Comparison of ENCODE assay signal across 25 mouse cellular contexts in genomic region chr6:95360084-95360483, GRCm38 (mm10). TPM values are rescaled to one million over a fixed set of nuclear protein-coding genes. Genes with fewer than 3 reads are reported as not detected.
DNase-seq lines count a peak whose midpoint lies in the region; ATAC-seq and TF ChIP-seq lines count a peak whose summit lies in the region.
"Had no signal": no experiment of that assay in that cellular context is flagged by ENCODE, and none has a peak within 500 bp of the region (broad histone marks: within the 10 kb centered on the region; RNA-seq: fewer than 3 reads in every experiment).

No protein-coding gene starts in this region.

- H3K9ac ChIP-seq in heart, embryonic 12.5 days, result no peak overlapping the region
- H3K9ac ChIP-seq in CH12.LX (ENCODE audit: insufficient read depth, low read depth), result no peak overlapping the region
- H3K9ac ChIP-seq: embryonic facial prominence, embryonic 15.5 days; hindbrain, embryonic 15.5 days; neural tube, embryonic 12.5 days had no signal

- no peaks in the 10 kb centered on the region for H3K36me3 ChIP-seq in heart, embryonic 12.5 days
- no peaks in the 10 kb centered on the region for H3K36me3 ChIP-seq in CH12.LX (replicated peaks in 1 of 2; ENCODE audit: control insufficient read depth in 1 of 2, insufficient read depth in 1 of 2, low read length in 1 of 2)
- H3K36me3 ChIP-seq: embryonic facial prominence, embryonic 15.5 days; hindbrain, embryonic 15.5 days; midbrain, embryonic 10.5 days; neural tube, embryonic 12.5 days had no signal

- H3K4me2 ChIP-seq in heart, embryonic 12.5 days, result no peak overlapping the region
- H3K4me2 ChIP-seq in CH12.LX (ENCODE audit: insufficient read depth, low read depth, poor library complexity, severe bottlenecking), result peak overlapping the region; percentile 78; the same call in 1 of the 2 replicates
- H3K4me2 ChIP-seq: embryonic facial prominence, embryonic 15.5 days; hindbrain, embryonic 15.5 days; neural tube, embryonic 12.5 days had no signal

- H3K4me3 ChIP-seq in heart, embryonic 12.5 days, result no peak overlapping the region
- H3K4me3 ChIP-seq in CH12.LX (replicated peaks in 1 of 3; ENCODE audit: low read depth in 2 of 3, low read length in 2 of 3, poor library complexity in 1 of 3), result no peak overlapping the region
- H3K4me3 ChIP-seq: embryonic facial prominence, embryonic 15.5 days; hindbrain, embryonic 15.5 days; midbrain, embryonic 10.5 days; neural tube, embryonic 12.5 days had no signal

- in situ Hi-C loops in CH12.LX (cut with MboI; ENCODE audit: low pct_ligation_motif_present, low pct_unique_long_range_greater_than_20kb, low sequenced_read_pairs), result no loop called here

- peak; percentile 44 for DNase-seq in heart, adult 8-10 months (ENCODE audit: low spot score)
- DNase-seq in left cerebral cortex, adult 18-20 months (ENCODE audit: low spot score in 2 of 2), result peak; percentile 6 to 11
- no peak for DNase-seq in left cerebral cortex, postnatal 4 days
- peak; percentile 84 for DNase-seq in CH12.LX (ENCODE audit: extremely low read depth)
- peak; percentile 18 for DNase-seq in right cerebral cortex, postnatal 25 days
- DNase-seq in urinary bladder, adult 2 months (ENCODE audit: low spot score), result no peak
- DNase-seq: adrenal gland, postnatal 36 days; cerebellum, adult 9-11 months; heart, postnatal 14 days; lung, postnatal 4 days; thymus, postnatal 36 days had no signal

- TF ChIP-seq CTCF in CH12.LX (conservative IDR thresholded peaks at IDR 0.05 in 1 of 2, IDR thresholded peaks at IDR 0.05 in 1 of 2; ENCODE audit: low read depth in 2 of 2, low read length in 2 of 2), result no peak

- TF ChIP-seq EP300 in CH12.LX (IDR thresholded peaks at IDR 0.05; ENCODE audit: low read length), result peak; percentile 88

- no peaks in the 10 kb centered on the region for H3K9me3 ChIP-seq in heart, embryonic 12.5 days (replicated peaks)
- no peaks in the 10 kb centered on the region for H3K9me3 ChIP-seq in CH12.LX (replicated peaks; ENCODE audit: low read length)
- H3K9me3 ChIP-seq: embryonic facial prominence, embryonic 15.5 days; hindbrain, embryonic 15.5 days; midbrain, embryonic 10.5 days; neural tube, embryonic 12.5 days had no signal

- H3K79me2 ChIP-seq in CH12.LX (replicated peaks; ENCODE audit: control insufficient read depth, extremely low read depth, insufficient read depth, poor library complexity, severe bottlenecking), result no peaks in the 10 kb centered on the region

- H3K4me1 ChIP-seq in heart, embryonic 12.5 days (replicated peaks), result no peaks in the 10 kb centered on the region
- peaks cover 0 to 50% of the 10 kb centered on the region in 2 experiments; a peak in 2 of 4 replicates for H3K4me1 ChIP-seq in CH12.LX (ENCODE audit: control insufficient read depth in 1 of 2, insufficient read depth in 2 of 2)
- H3K4me1 ChIP-seq: embryonic facial prominence, embryonic 15.5 days; hindbrain, embryonic 15.5 days; midbrain, embryonic 10.5 days; neural tube, embryonic 12.5 days had no signal

- ATAC-seq in heart, embryonic 12.5 days (ENCODE audit: insufficient number of reproducible peaks, low FRiP score), result no peak
- ATAC-seq: intestine, embryonic 16.5 days had no signal

- intact Hi-C loops in left cerebral cortex, postnatal 4 days (cut with DNase I), result no loop called here

- no peak for TF ChIP-seq RAD21 in CH12.LX (IDR thresholded peaks at IDR 0.05; ENCODE audit: low read depth, low read length)

- whole genome bisulfite sequencing in heart, embryonic 12.5 days, result 77% methylated on average over 5 of the region's 5 CpGs

- H3K27ac ChIP-seq in heart, embryonic 12.5 days (ENCODE audit: poor library complexity, severe bottlenecking), result no peak overlapping the region
- H3K27ac ChIP-seq in CH12.LX (ENCODE audit: insufficient read depth, low read depth), result no peak overlapping the region
- H3K27ac ChIP-seq: embryonic facial prominence, embryonic 15.5 days; hindbrain, embryonic 15.5 days; midbrain, embryonic 10.5 days; neural tube, embryonic 12.5 days had no signal

- dilution Hi-C loops in CH12.LX (cut with MboI; ENCODE audit: extremely low pct_ligation_motif_present, extremely low pct_unique_long_range_greater_than_20kb, low sequenced_read_pairs), result no loop called here

- H3K27me3 ChIP-seq in heart, embryonic 12.5 days (replicated peaks), result no peaks in the 10 kb centered on the region
- no peaks in the 10 kb centered on the region for H3K27me3 ChIP-seq in CH12.LX (replicated peaks)
- H3K27me3 ChIP-seq: embryonic facial prominence, embryonic 15.5 days; hindbrain, embryonic 15.5 days; neural tube, embryonic 12.5 days had no signal

- no peak for TF ChIP-seq POLR2A in CH12.LX (IDR thresholded peaks at IDR 0.05; ENCODE audit: low read depth, low read length)

TF ChIP-seq in CH12.LX, 34 proteins besides CTCF, POLR2A, EP300 and RAD21:
- TF ChIP-seq MXI1 (IDR thresholded peaks at IDR 0.05; ENCODE audit: low read depth, low read length) (no peak; the same call in 1 of the 2 replicates), JUND (conservative IDR thresholded peaks at IDR 0.05; ENCODE audit: low read depth, low read length) (peak; percentile 98), USF1 (IDR thresholded peaks at IDR 0.05; ENCODE audit: low read depth, low read length) (no peak), KAT2A (IDR thresholded peaks at IDR 0.05; ENCODE audit: insufficient replicate concordance, low read length) (no peak), CHD1 (IDR thresholded peaks at IDR 0.05; ENCODE audit: low read depth, low read length) (no peak), RCOR1 (conservative IDR thresholded peaks at IDR 0.05; ENCODE audit: low read depth, low read length) (no peak), SMC3 (IDR thresholded peaks at IDR 0.05; ENCODE audit: low read depth, low read length) (no peak), USF2 (conservative IDR thresholded peaks at IDR 0.05; ENCODE audit: low read depth, low read length) (no peak), SIN3A (IDR thresholded peaks at IDR 0.05; ENCODE audit: low read length) (no peak), MEF2A (IDR thresholded peaks at IDR 0.05; ENCODE audit: borderline replicate concordance, low read depth, low read length) (0 out of 2 replicates have a peak, but pooled peaks have one; percentile 8), ETS1 (conservative IDR thresholded peaks at IDR 0.05; ENCODE audit: low read depth, low read length) (peak; percentile 61; the same call in 1 of the 2 replicates), MAFK (IDR thresholded peaks at IDR 0.05; ENCODE audit: insufficient replicate concordance, low read length) (no peak; the same call in 1 of the 2 replicates), ZKSCAN1 (IDR thresholded peaks at IDR 0.05; ENCODE audit: borderline replicate concordance, low read depth, low read length) (no peak), PAX5 (IDR thresholded peaks at IDR 0.05; ENCODE audit: low read length) (no peak), JUN (IDR thresholded peaks at IDR 0.05; ENCODE audit: insufficient read depth, low read depth, low read length) (peak; percentile 95), GABPA (IDR thresholded peaks at IDR 0.05; ENCODE audit: insufficient replicate concordance, low read depth, low read length) (no peak), UBTF (IDR thresholded peaks at IDR 0.05; ENCODE audit: low read depth, low read length) (no peak), ZC3H11A (IDR thresholded peaks at IDR 0.05; ENCODE audit: low read depth, low read length) (no peak), POLR2AphosphoS2 (IDR thresholded peaks at IDR 0.05; ENCODE audit: low read depth, low read length) (no peak), MAZ (IDR thresholded peaks at IDR 0.05; ENCODE audit: low read depth, low read length) (no peak), TCF12 (IDR thresholded peaks at IDR 0.05; ENCODE audit: low read depth, low read length) (no peak), NRF1 (IDR thresholded peaks at IDR 0.05; ENCODE audit: low read depth, low read length) (no peak), ZNF384 (IDR thresholded peaks at IDR 0.05; ENCODE audit: low read depth, low read length) (no peak), HCFC1 (IDR thresholded peaks at IDR 0.05; ENCODE audit: low read depth, low read length) (no peak), CHD2 (IDR thresholded peaks at IDR 0.05; ENCODE audit: low read length) (no peak), NELFE (IDR thresholded peaks at IDR 0.05; ENCODE audit: low read depth, low read length) (no peak), BHLHE40 (IDR thresholded peaks at IDR 0.05; ENCODE audit: low read depth, low read length) (peak; percentile 20; the same call in 1 of the 2 replicates), IRF4 (IDR thresholded peaks at IDR 0.05; ENCODE audit: low read depth, low read length) (peak; percentile 16; the same call in 1 of the 2 replicates), MYC (IDR thresholded peaks at IDR 0.05; ENCODE audit: low read depth, low read length) (no peak)
TF ChIP-seq in CH12.LX: peak in this region for 6.

RNA-seq across cellular contexts. Expression of gene Gm10234, which starts 38.2 kb away (rescaled TPM):
- total RNA-seq in heart, adult 8-10 months (2022), result not detected
- polyA plus RNA-seq in heart, embryonic 12.5 days (2016; fragmentation: Nextera tagmentation; extraction: Ambion mirVana), result not detected in 2 replicates
- not detected for total RNA-seq in left cerebral cortex, adult 18-20 months (2021)
- total RNA-seq in left cerebral cortex, postnatal 4 days (2021), result not detected
- total RNA-seq in CH12.LX (2012; rRNA removed) (not detected in 2 replicates), CH12.LX (2014; rRNA removed) (not detected in 2 replicates)
- not detected in 2 replicates for polyA plus RNA-seq in CH12.LX (2012; ENCODE audit: insufficient read length, low read depth)
- polyA plus RNA-seq in urinary bladder, adult 2 months (2012; rRNA removed), result not detected in 2 replicates
- total RNA-seq: adrenal gland, postnatal 36 days; ES-E14; gastrocnemius, postnatal 4 days; heart, postnatal 14 days; layer of hippocampus, adult 8-10 months; monocyte, adult 5-6 weeks had no signal
- polyA plus RNA-seq: embryonic facial prominence, embryonic 15.5 days; forebrain, embryonic 11.5 days; hindbrain, embryonic 15.5 days; intestine, embryonic 16.5 days; kidney, embryonic 16.5 days; limb, embryonic 11.5 days; liver, embryonic 16.5 days; midbrain, embryonic 10.5 days; neural tube, embryonic 12.5 days had no signal

Comparison
In these comparisons a context has a peak if more than half of its experiments do, and no peak if none do; other contexts are left out.
1. DNase-seq: peak in heart, adult 8-10 months (single experiment), left cerebral cortex, adult 18-20 months (2 of 2), CH12.LX (single experiment) and right cerebral cortex, postnatal 25 days (single experiment); none in left cerebral cortex, postnatal 4 days (single experiment) and urinary bladder, adult 2 months (single experiment).